Mouse (Mus musculus): ENCODE results near the gene Mllt10. TPM values are rescaled to one million over a fixed set of nuclear protein-coding genes. Genes with fewer than 3 reads are reported as not detected.

Mllt10 gene
- polyA plus RNA-seq, 1 experiment from 2014 or later = 50.0 TPM

DNA sequence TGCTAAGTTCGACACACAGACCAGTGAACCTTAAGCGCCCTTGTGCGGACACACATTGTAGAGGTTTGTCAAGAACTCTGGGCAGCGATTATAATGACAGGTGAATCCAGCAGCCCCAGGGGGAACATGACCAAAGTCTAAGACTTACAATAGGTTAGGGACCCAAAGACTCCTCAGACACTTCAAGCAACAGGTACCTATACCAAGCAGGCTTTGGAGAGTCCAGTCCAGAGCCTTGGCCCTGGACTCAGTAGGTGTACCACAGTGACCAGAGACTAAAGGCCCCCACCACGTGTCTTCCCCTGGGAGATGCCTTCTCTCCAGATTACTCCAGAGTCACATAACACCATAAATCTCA is 22.5 kb upstream of the Mllt10 start:
- WGBS = 87% methylated on average over 5 of the region's 5 CpGs
- Histone ChIP-seq H3K4me2 (ENCODE audit: low read depth, low read length) (no peak overlapping the region), H3K4me3 (replicated peaks; ENCODE audit: low read length) (no peak overlapping the region), H3K27ac (ENCODE audit: low read length) (no peak overlapping the region), H3K4me1 (ENCODE audit: control insufficient read depth, insufficient read depth, low read length) (peaks cover 10% of the 10 kb centered on the region), H3K36me3 (ENCODE audit: control insufficient read depth, insufficient read depth, low read length) (no peaks in the 10 kb centered on the region), H3K9ac (ENCODE audit: low read length) (no peak overlapping the region), H3K27me3 (ENCODE audit: control insufficient read depth, insufficient read depth, low read length) (no peaks in the 10 kb centered on the region), H3K9me3 (replicated peaks; ENCODE audit: control insufficient read depth, low read length) (no peaks in the 10 kb centered on the region)
- ATAC-seq (ENCODE audit: insufficient read depth, low FRiP score) = no peak

- Histone ChIP-seq H3K9me3 (replicated peaks; ENCODE audit: control insufficient read depth, low read length) (no peaks in the 10 kb centered on the region), H3K36me3 (ENCODE audit: control insufficient read depth, insufficient read depth, low read length) (no peaks in the 10 kb centered on the region), H3K4me1 (ENCODE audit: control insufficient read depth, insufficient read depth, low read length) (peaks cover 10% of the 10 kb centered on the region), H3K4me2 (ENCODE audit: low read depth, low read length) (no peak overlapping the region), H3K9ac (ENCODE audit: low read length) (no peak overlapping the region), H3K27me3 (ENCODE audit: control insufficient read depth, insufficient read depth, low read length) (no peaks in the 10 kb centered on the region), H3K27ac (ENCODE audit: low read length) (no peak overlapping the region), H3K4me3 (replicated peaks; ENCODE audit: low read length) (no peak overlapping the region)
- no peak for ATAC-seq (ENCODE audit: insufficient read depth, low FRiP score)
- WGBS = 69% methylated on average over 10 of the region's 10 CpGs
Measured at GRCm38 (mm10) chr2:18033166-18034108, 21.6 kb upstream of the Mllt10 start.

DNA sequence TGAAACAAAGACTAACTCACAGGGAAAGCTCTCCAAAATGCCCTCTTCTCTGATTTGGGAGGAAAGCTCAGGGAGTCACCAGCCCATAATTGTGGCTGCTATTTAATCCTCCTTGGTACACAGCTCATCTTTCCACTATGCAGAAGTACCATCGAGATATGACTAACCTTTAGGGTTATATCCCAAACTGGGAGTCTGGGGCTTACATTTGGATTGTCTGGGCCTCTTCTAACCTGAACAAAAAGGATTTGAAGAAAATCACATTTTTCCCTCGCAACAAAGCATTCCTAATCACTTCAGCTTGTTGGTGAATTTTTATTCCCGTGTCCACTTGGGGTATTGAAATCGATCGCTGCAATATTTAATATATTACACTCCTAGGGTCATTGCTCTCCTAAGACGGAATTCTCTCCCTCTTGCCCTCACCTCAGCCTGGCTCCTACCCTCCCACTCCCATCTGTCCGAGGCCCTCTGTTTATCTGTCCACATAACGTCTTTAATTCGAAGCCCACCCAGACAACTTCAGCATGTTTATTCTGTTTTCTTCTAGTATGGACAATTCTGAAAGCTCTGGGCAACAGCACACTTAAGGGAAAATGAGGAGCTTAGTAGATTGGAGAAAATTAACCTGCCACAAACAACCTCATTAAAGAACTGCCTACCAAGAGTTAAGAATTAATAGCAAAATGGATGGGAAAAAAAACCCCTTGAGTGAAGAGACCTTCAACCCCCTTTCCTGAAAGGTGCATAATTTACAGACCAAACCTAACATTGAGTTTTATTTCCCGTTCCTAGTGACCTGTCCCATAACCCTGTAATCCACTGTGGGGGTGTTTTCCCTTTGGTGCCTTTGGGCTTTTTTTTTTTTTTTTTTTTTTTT is 20.4 kb upstream of the Mllt10 start:
- Histone ChIP-seq H3K4me1 (ENCODE audit: control insufficient read depth, insufficient read depth, low read length) (peaks cover 12% of the 10 kb centered on the region), H3K9ac (ENCODE audit: low read length) (no peak overlapping the region), H3K27me3 (ENCODE audit: control insufficient read depth, insufficient read depth, low read length) (no peaks in the 10 kb centered on the region), H3K4me2 (ENCODE audit: low read depth, low read length) (no peak overlapping the region), H3K4me3 (replicated peaks; ENCODE audit: low read length) (no peak overlapping the region), H3K9me3 (replicated peaks; ENCODE audit: control insufficient read depth, low read length) (no peaks in the 10 kb centered on the region), H3K36me3 (ENCODE audit: control insufficient read depth, insufficient read depth, low read length) (no peaks in the 10 kb centered on the region), H3K27ac (ENCODE audit: low read length) (no peak overlapping the region)
- ATAC-seq (ENCODE audit: insufficient read depth, low FRiP score) = no peak
- 75% methylated on average over 10 of the region's 10 CpGs for WGBS

DNA sequence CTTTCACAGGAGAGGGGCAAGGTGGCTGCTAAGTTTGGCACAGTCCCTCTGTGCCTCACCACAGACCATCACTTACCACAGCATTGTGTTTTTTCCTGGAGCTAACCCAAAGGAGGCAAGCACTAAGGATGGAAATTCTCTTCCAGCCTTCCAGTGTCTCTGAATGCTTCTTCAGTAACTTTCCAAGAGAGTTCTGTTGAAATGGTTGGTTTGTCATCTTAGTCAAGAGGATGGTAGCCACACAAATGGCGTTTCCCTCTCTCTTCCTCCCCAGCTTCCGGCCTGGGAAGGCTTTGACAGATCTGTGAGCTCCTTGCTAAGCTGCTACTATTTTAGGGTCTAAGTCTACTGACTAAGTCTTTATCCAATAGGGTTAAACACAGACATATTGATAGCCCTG is 17.5 kb upstream of the Mllt10 start, which contains the start of gene A930004D18Rik:
Gene A930004D18Rik (minus strand): TSS at position 247 of the 400 bp plus-strand sequence.
- no peaks in the 10 kb centered on the region for H3K27me3 ChIP-seq (ENCODE audit: control insufficient read depth, insufficient read depth, low read length)
- H3K9ac ChIP-seq (ENCODE audit: low read length) = no peak within 1 kb of the TSS
- no peaks in the 10 kb centered on the region for H3K9me3 ChIP-seq (replicated peaks; ENCODE audit: control insufficient read depth, low read length)
- H3K4me2 ChIP-seq (ENCODE audit: low read depth, low read length) = no peak within 1 kb of the TSS
- H3K36me3 ChIP-seq (ENCODE audit: control insufficient read depth, insufficient read depth, low read length) = no peaks in the 10 kb centered on the region
- peaks cover 21% of the 10 kb centered on the region for H3K4me1 ChIP-seq (ENCODE audit: control insufficient read depth, insufficient read depth, low read length)
- 73% methylated on average over 2 of the region's 2 CpGs for WGBS
- H3K4me3 ChIP-seq (replicated peaks; ENCODE audit: low read length) = no peak within 1 kb of the TSS
- H3K27ac ChIP-seq (ENCODE audit: low read length) = no peak within 1 kb of the TSS
- no peak for ATAC-seq (ENCODE audit: insufficient read depth, low FRiP score)

DNA sequence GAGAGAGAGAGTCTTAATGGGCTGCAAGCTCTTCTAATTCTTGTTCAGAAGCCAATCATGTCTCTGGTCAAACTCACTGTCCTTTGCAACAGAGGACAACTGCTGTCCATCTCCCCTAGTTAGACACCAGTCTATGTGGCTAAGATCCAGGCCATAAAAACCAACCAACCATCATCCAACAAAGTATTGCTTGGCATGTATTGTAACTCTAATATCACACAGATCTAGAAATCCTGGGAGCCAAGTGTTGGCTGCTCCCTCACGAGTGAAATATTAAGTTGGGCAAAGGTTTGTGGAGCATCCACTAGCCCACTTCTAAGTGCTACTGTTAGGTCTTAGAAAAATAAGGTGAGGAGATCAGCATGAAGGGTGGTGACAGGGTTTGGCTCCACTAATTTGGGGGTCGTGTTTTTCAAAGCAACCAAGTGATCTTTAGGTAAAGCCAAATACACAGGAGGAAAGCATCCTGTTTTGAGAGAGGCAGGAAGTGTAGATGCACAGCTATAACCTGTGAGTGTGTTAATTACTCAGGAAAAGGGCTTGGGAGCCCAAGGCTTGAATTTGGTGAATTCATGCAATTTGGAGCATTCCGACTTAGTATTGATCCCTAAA is 16.8 kb upstream of the Mllt10 start:
- no peak overlapping the region for H3K4me2 ChIP-seq (ENCODE audit: low read depth, low read length)

DNA sequence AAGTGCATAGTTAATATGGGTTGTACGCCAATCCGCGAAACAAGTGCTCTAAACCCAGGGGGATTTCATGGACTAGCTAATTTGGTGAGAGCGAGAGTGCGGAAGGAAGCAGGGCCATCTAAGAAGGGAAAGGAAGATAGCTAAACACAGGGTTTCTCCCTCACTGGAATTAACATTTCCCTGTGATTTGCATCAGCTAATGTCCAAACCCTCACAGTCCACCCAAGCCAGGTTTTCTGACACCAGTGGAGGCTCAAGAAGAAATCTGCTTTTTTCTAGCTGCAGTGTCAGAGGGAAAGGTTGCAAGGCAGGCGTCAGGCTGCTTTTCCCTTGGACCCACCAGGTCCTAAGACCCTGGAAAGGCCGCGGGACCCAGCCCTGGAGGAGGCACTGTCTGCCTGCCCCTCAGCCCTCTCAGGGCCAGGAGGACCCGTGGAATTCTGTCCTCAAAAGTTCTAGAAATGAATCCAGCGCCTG is 16.1 kb upstream of the Mllt10 start:
- Histone ChIP-seq H3K4me1 (ENCODE audit: control insufficient read depth, insufficient read depth, low read length) (peaks cover 21% of the 10 kb centered on the region), H3K4me3 (replicated peaks; ENCODE audit: low read length) (no peak overlapping the region), H3K27ac (ENCODE audit: low read length) (no peak overlapping the region), H3K9me3 (replicated peaks; ENCODE audit: control insufficient read depth, low read length) (no peaks in the 10 kb centered on the region), H3K4me2 (ENCODE audit: low read depth, low read length) (no peak overlapping the region), H3K27me3 (ENCODE audit: control insufficient read depth, insufficient read depth, low read length) (no peaks in the 10 kb centered on the region), H3K9ac (ENCODE audit: low read length) (peak overlapping the region; percentile 86; the same call in 1 of the 2 replicates), H3K36me3 (ENCODE audit: control insufficient read depth, insufficient read depth, low read length) (no peaks in the 10 kb centered on the region)
- no peak for ATAC-seq (ENCODE audit: insufficient read depth, low FRiP score)
- WGBS = 71% methylated on average over 10 of the region's 10 CpGs

More for the DNA sequence above, 16.8 kb upstream of the Mllt10 start:
- Histone ChIP-seq H3K36me3 (ENCODE audit: control insufficient read depth, insufficient read depth, low read length) (no peaks in the 10 kb centered on the region), H3K4me3 (replicated peaks; ENCODE audit: low read length) (no peak overlapping the region), H3K9ac (ENCODE audit: low read length) (no peak overlapping the region), H3K9me3 (replicated peaks; ENCODE audit: control insufficient read depth, low read length) (no peaks in the 10 kb centered on the region), H3K27me3 (ENCODE audit: control insufficient read depth, insufficient read depth, low read length) (no peaks in the 10 kb centered on the region), H3K27ac (ENCODE audit: low read length) (no peak overlapping the region), H3K4me1 (ENCODE audit: control insufficient read depth, insufficient read depth, low read length) (peaks cover 21% of the 10 kb centered on the region)
- ATAC-seq (ENCODE audit: insufficient read depth, low FRiP score) = no peak
- WGBS = 74% methylated on average over 3 of the region's 3 CpGs

DNA sequence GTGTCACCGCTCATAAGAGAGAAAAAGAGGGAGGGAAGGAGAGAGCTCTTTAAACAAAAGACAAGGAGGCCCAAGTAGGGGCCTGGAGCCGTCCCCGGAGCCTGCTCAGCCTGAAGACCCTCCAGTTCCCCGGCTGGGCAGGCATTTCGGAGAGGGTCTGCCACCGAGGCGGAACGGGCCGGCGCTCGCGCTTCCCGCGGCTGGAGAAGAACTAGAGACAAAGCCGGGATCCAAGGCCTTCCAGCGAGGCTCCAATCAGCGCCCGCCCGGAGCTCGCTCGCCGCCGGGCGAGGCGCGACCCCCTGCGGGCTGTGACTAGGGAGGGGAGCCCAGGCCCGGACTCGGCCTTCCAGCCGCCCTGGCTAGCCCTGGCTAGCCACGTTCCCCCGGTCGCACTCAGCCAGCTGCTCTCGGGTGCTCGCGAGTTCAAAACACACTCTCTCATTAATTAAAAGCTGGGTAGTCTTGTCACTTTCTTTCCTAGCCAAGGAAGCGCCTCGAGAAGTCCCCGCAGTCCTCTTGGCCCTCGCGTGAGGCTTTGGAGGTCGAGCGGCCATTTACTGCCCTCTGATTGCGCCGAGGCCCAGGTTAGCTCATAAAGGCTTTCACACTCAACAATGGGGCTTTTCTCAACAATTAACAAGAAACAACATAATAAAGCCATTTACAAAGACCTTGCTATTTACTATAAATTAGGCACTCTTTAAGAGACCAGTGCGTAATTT is 15.3 kb upstream of the Mllt10 start:
- H3K27ac ChIP-seq (ENCODE audit: low read length) = no peak overlapping the region
- H3K4me2 ChIP-seq (ENCODE audit: low read depth, low read length) = peak overlapping the region; percentile 72
- 0 out of 2 replicates have a peak, but pooled peaks have one; percentile 44 for ATAC-seq (ENCODE audit: insufficient read depth, low FRiP score)
- peaks cover 23% of the 10 kb centered on the region for H3K4me1 ChIP-seq (ENCODE audit: control insufficient read depth, insufficient read depth, low read length)
- no peaks in the 10 kb centered on the region for H3K27me3 ChIP-seq (ENCODE audit: control insufficient read depth, insufficient read depth, low read length)
- 15% methylated on average over 46 of the region's 46 CpGs for WGBS
- peak overlapping the region; percentile 86 for H3K9ac ChIP-seq (ENCODE audit: low read length)
- peak overlapping the region; percentile 31 for H3K4me3 ChIP-seq (replicated peaks; ENCODE audit: low read length)
- H3K9me3 ChIP-seq (replicated peaks; ENCODE audit: control insufficient read depth, low read length) = no peaks in the 10 kb centered on the region
- H3K36me3 ChIP-seq (ENCODE audit: control insufficient read depth, insufficient read depth, low read length) = no peaks in the 10 kb centered on the region

- Histone ChIP-seq H3K27me3 (ENCODE audit: control insufficient read depth, insufficient read depth, low read length) (no peaks in the 10 kb centered on the region), H3K4me1 (ENCODE audit: control insufficient read depth, insufficient read depth, low read length) (peaks cover 28% of the 10 kb centered on the region), H3K9me3 (replicated peaks; ENCODE audit: control insufficient read depth, low read length) (no peaks in the 10 kb centered on the region), H3K4me3 (replicated peaks; ENCODE audit: low read length) (no peak overlapping the region), H3K9ac (ENCODE audit: low read length) (peak overlapping the region; percentile 52), H3K4me2 (ENCODE audit: low read depth, low read length) (peak overlapping the region; percentile 72; the same call in 1 of the 2 replicates), H3K27ac (ENCODE audit: low read length) (no peak overlapping the region), H3K36me3 (ENCODE audit: control insufficient read depth, insufficient read depth, low read length) (no peaks in the 10 kb centered on the region)
- WGBS = 67% methylated on average over 27 of the region's 27 CpGs
- no peak for ATAC-seq (ENCODE audit: insufficient read depth, low FRiP score)
Measured at GRCm38 (mm10) chr2:18040347-18041160, 14.5 kb upstream of the Mllt10 start.

All from stomach, embryonic 16.5 days (tissue).